Mouse (Mus musculus): Measurements from ENCODE around the gene Wfs1. TPM values are rescaled to one million over a fixed set of nuclear protein-coding genes. Genes with fewer than 3 reads are reported as not detected.

Gene Wfs1
- polyA plus RNA-seq, 1 experiment from 2014 or later, result 9.7 TPM

DNA sequence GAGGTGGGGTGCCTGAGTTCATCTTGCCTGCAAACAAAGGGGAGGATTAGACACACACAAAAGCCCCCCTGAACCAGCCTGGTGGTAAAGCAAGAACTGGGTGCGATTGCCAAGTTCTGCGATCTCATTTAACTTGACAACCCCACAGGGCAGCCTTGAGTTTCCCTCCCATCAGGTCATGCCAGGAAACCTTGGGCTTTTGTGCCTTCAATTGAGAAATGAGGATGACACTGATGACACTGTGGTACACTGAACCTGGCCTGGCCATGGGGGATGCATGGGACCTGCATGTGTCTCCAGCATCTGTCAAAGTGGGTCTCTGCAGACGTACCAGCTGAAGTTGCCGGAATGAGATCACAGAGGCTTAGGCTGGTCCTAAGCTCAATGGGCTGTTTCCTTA, 6.7 kb downstream of the Wfs1 start:
- no peaks in the 10 kb centered on the region for H3K9me3 ChIP-seq
- no peaks in the 10 kb centered on the region for H3K4me1 ChIP-seq
- peaks cover under 1% of the 10 kb centered on the region; the same call in 1 of the 2 replicates for H3K27me3 ChIP-seq
- H3K9ac ChIP-seq, result no peak overlapping the region; the same call in 1 of the 2 replicates
- H3K4me2 ChIP-seq (replicated peaks), result no peak overlapping the region
- no peaks in the 10 kb centered on the region for H3K36me3 ChIP-seq
- no peak overlapping the region for H3K4me3 ChIP-seq
- H3K27ac ChIP-seq, result no peak overlapping the region
- no peak for ATAC-seq (ENCODE audit: insufficient number of reproducible peaks, insufficient read depth, low FRiP score, low TSS enrichment)
- 80% methylated on average over 4 of the region's 4 CpGs for WGBS

DNA sequence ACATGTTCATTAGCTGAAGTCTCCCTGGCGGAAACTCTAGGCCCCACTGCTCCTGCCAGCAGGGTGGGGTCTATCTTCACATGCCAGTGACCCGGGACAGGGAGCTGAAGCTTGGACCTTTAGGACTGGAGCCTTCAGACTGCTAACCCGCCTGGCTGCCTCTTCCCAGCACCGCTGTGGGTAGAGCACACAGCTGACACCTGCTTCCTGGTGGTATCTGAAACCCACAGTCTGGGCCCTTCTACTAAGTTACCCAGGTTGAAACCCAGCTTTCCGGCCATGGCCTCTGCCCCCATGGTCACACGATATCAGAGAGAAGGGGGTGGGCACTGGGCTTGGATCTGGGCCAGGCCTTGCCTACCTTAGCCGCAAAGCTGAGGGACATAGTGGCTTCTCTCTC, 9.4 kb downstream of the Wfs1 start:
- no peak for ATAC-seq (ENCODE audit: insufficient number of reproducible peaks, insufficient read depth, low FRiP score, low TSS enrichment)
- no peaks in the 10 kb centered on the region; the same call in 1 of the 2 replicates for H3K27me3 ChIP-seq
- H3K4me1 ChIP-seq, result no peaks in the 10 kb centered on the region
- WGBS, result 80% methylated on average over 7 of the region's 7 CpGs
- peaks cover 11% of the 10 kb centered on the region; the same call in 1 of the 2 replicates for H3K36me3 ChIP-seq
- H3K9ac ChIP-seq, result no peak overlapping the region
- no peak overlapping the region for H3K4me3 ChIP-seq
- no peak overlapping the region for H3K4me2 ChIP-seq (replicated peaks)
- H3K9me3 ChIP-seq, result no peaks in the 10 kb centered on the region
- H3K27ac ChIP-seq, result no peak overlapping the region

DNA sequence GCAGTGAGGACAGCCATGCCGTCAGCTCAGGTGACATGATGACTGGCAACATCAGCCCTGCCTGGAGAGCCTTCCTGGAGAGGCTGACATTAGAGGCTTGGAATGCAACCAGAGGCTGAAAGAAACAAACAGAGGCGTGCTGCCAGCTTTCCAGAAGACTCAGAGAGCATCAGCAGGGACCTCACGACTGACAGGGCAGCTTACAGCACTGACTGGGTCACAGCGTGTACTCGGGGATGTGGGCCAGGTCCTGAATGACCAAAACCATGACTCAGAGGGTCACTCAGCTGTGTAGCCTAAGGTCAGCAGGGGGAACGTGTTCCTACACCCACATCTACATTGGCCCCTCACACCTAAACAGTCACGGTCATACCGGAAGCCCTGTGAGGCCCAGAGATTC, 10.0 kb downstream of the Wfs1 start:
- H3K27me3 ChIP-seq, result no peaks in the 10 kb centered on the region; the same call in 1 of the 2 replicates
- no peak overlapping the region for H3K4me3 ChIP-seq
- no peak for ATAC-seq (ENCODE audit: insufficient number of reproducible peaks, insufficient read depth, low FRiP score, low TSS enrichment)
- no peak overlapping the region for H3K4me2 ChIP-seq (replicated peaks)
- H3K27ac ChIP-seq, result no peak overlapping the region
- no peaks in the 10 kb centered on the region for H3K9me3 ChIP-seq
- 86% methylated on average over 8 of the region's 8 CpGs for whole genome bisulfite sequencing
- H3K4me1 ChIP-seq, result no peaks in the 10 kb centered on the region
- H3K9ac ChIP-seq, result no peak overlapping the region
- H3K36me3 ChIP-seq, result peaks cover 11% of the 10 kb centered on the region; the same call in 1 of the 2 replicates

DNA sequence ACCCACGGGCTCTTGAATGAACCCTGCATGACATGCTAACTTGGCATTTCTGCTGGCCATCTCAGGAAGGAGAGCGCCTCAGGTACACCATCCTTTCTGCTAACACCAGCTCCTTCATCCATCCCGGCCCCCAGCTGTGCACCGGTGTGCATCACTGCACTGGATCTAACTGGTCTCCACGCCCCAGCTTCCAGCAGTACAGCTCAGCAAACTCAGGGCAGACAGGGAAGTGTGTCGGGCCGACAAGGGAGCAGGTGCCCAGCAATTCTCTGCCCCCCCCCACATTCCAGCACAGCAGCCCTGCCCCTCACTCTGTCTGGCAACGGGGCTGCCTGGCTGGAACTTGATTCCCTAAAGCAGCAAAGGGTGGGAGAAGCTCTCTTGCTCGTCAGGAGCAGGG, 11.2 kb downstream of the Wfs1 start:
- 68% methylated on average over 9 of the region's 9 CpGs for WGBS
- H3K9ac ChIP-seq, result no peak overlapping the region

DNA sequence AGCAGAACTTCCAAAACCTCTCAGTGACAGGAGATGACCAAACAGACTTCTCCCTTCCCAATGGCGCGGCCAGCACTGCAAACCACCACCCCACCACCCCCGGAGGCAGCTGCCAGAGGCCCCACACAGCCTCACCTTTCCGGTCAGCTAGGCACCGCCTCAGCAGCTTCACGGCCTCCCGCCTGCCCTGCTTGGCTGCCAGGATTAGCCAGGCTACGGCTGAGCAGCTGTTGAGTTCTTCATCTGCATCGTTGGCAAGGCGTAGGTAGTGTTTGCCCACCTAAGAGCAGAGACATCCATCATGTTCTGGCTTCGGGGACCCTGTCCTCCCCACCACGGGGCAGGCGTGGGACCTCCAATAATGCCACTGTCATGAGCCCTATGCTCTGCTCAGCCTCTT, 13.7 kb downstream of the Wfs1 start:
- ATAC-seq (ENCODE audit: insufficient number of reproducible peaks, insufficient read depth, low FRiP score, low TSS enrichment), result no peak
- H3K4me1 ChIP-seq, result no peaks in the 10 kb centered on the region
- H3K36me3 ChIP-seq, result peaks cover 30% of the 10 kb centered on the region
- no peak overlapping the region for H3K4me3 ChIP-seq
- H3K27me3 ChIP-seq, result no peaks in the 10 kb centered on the region
- no peaks in the 10 kb centered on the region for H3K9me3 ChIP-seq
- no peak overlapping the region for H3K27ac ChIP-seq
- WGBS, result 90% methylated on average over 13 of the region's 13 CpGs
- H3K4me2 ChIP-seq (replicated peaks), result no peak overlapping the region
- H3K9ac ChIP-seq, result no peak overlapping the region

More for the DNA sequence above, 11.2 kb downstream of the Wfs1 start:
- H3K4me2 ChIP-seq (replicated peaks), result no peak overlapping the region
- no peak overlapping the region for H3K4me3 ChIP-seq
- H3K36me3 ChIP-seq, result peaks cover 17% of the 10 kb centered on the region; the same call in 1 of the 2 replicates
- no peak overlapping the region for H3K27ac ChIP-seq
- H3K27me3 ChIP-seq, result no peaks in the 10 kb centered on the region; the same call in 1 of the 2 replicates
- ATAC-seq (ENCODE audit: insufficient number of reproducible peaks, insufficient read depth, low FRiP score, low TSS enrichment), result no peak
- H3K4me1 ChIP-seq, result no peaks in the 10 kb centered on the region
- no peaks in the 10 kb centered on the region for H3K9me3 ChIP-seq

DNA sequence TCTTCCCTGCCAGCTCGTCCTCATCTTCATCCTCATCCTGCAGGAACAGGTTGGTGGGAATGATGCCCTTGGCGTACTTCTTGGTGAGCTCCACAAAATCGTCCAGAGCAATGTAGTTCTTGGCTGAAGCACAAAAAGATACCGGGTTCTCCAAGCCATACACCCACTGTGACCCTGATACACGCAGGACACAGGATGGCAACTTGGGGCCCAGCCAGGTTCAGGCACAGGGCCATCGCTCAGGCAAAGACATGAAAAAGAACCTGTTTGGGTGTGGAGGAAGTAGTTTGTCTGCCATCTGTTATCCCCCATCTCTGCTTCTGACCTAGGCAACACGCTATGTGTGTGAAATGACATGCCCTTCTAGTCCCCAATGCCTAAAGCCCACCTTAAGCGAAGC, 17.4 kb downstream of the Wfs1 start:
- H3K9ac ChIP-seq, result no peak overlapping the region
- WGBS, result 89% methylated on average over 8 of the region's 8 CpGs
- H3K4me1 ChIP-seq, result no peaks in the 10 kb centered on the region
- peaks cover 55% of the 10 kb centered on the region for H3K36me3 ChIP-seq
- H3K27me3 ChIP-seq, result no peaks in the 10 kb centered on the region
- no peak overlapping the region for H3K27ac ChIP-seq
- no peak overlapping the region for H3K4me3 ChIP-seq
- no peak for ATAC-seq (ENCODE audit: insufficient number of reproducible peaks, insufficient read depth, low FRiP score, low TSS enrichment)
- no peak overlapping the region for H3K4me2 ChIP-seq (replicated peaks)
- H3K9me3 ChIP-seq, result no peaks in the 10 kb centered on the region

DNA sequence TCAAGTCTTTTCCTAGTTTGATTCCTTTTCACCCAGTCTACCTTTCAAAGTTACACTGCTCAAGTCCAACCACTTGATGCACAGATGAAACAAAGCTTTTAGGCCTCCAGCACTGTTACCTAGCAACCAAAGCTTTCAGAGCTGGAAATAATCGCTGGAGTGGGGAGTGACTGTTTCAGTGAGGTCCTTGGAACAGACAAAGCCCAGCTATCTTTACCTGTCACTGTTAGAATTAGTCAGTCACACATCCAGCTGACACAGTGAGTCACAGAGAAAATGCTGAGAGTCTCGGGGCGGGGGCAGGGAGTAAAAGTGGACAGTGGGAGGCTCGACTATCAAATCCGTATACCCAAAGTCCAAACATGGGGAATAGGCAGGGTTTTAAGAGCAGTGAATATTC, 28.5 kb downstream of the Wfs1 start:
- no peak for ATAC-seq (ENCODE audit: insufficient number of reproducible peaks, insufficient read depth, low FRiP score, low TSS enrichment)
- Histone ChIP-seq H3K36me3 (0 out of 2 replicates have a peak, but pooled peaks cover 3% of the 10 kb centered on the region), H3K4me3 (no peak overlapping the region), H3K9me3 (no peaks in the 10 kb centered on the region), H3K27ac (no peak overlapping the region), H3K4me1 (no peaks in the 10 kb centered on the region), H3K9ac (no peak overlapping the region), H3K27me3 (peaks cover 4% of the 10 kb centered on the region; the same call in 1 of the 2 replicates), H3K4me2 (replicated peaks) (no peak overlapping the region)
- 45% methylated on average over 5 of the region's 5 CpGs for WGBS

DNA sequence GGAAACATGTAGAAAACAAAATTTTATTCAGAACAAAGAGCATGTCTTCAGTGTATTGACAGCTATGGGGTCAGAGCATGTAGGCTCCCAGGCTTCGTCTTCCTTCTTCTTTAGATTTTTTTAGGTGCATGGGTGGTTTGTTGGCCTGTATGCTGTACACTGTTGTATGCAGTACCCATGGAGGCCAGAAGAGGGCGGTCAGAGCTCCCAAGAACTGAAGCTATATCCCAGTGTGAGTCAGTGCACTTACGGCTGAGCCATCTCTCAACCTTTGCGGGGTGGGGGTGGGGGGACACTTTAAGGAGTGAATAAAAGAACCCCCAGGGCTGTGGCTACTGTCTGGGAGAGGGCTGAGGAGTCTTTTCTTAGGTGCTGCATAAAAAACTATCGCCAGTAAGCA, 30.2 kb downstream of the Wfs1 start:
- Histone ChIP-seq H3K9me3 (no peaks in the 10 kb centered on the region), H3K27ac (no peak overlapping the region), H3K27me3 (peaks cover 4% of the 10 kb centered on the region; the same call in 1 of the 2 replicates), H3K4me3 (no peak overlapping the region), H3K4me2 (replicated peaks) (no peak overlapping the region), H3K9ac (no peak overlapping the region), H3K36me3 (no peaks in the 10 kb centered on the region), H3K4me1 (no peaks in the 10 kb centered on the region)
- 30% methylated on average over 5 of the region's 5 CpGs for WGBS
- no peak for ATAC-seq (ENCODE audit: insufficient number of reproducible peaks, insufficient read depth, low FRiP score, low TSS enrichment)

DNA sequence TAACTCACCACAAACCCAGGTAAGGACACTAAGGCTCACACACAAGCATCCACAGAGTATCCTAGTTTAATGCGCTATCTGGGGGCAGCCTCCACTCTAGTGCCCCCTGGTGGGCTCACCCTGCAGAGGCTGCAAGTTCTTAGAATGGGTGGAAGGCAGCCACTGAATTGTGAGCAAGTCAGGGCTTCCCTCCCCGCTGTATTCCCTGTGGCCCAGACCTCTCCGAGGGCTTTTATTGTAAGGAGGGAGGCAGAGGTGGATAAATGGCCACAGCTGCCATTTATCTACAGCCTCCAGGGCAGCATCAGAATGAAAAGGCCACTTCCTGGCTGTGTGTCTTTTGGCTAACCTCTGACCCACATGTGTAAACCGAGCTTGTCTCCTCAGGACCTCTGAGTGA, 33.6 kb downstream of the Wfs1 start:
- no peak overlapping the region for H3K27ac ChIP-seq
- no peaks in the 10 kb centered on the region for H3K9me3 ChIP-seq
- H3K4me3 ChIP-seq, result no peak overlapping the region
- H3K27me3 ChIP-seq, result peaks cover 4% of the 10 kb centered on the region; the same call in 1 of the 2 replicates
- no peaks in the 10 kb centered on the region for H3K36me3 ChIP-seq
- no peak overlapping the region for H3K4me2 ChIP-seq (replicated peaks)
- no peak for ATAC-seq (ENCODE audit: insufficient number of reproducible peaks, insufficient read depth, low FRiP score, low TSS enrichment)
- no peaks in the 10 kb centered on the region for H3K4me1 ChIP-seq
- no peak overlapping the region for H3K9ac ChIP-seq
- 7% methylated on average over 4 of the region's 4 CpGs for WGBS

DNA sequence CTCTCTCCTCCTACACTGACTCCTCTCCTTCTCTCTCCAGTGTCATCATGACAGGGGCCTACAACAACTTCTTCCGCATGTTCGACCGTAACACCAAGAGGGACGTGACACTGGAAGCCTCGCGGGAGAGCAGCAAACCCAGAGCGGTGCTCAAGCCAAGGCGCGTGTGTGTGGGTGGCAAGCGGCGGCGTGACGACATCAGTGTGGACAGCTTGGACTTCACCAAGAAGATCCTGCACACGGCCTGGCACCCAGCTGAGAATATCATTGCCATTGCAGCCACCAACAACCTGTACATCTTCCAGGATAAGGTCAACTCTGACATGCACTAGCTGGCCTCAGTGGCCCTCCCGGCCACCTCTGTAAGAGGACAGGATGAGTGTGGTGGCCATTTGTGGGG, 36.7 kb downstream of the Wfs1 start:
- H3K4me1 ChIP-seq, result no peaks in the 10 kb centered on the region
- no peak overlapping the region for H3K4me2 ChIP-seq (replicated peaks)
- ATAC-seq (ENCODE audit: insufficient number of reproducible peaks, insufficient read depth, low FRiP score, low TSS enrichment), result no peak
- no peak overlapping the region for H3K9ac ChIP-seq
- WGBS, result 93% methylated on average over 15 of the region's 15 CpGs
- no peak overlapping the region for H3K27ac ChIP-seq
- no peak overlapping the region for H3K4me3 ChIP-seq
- no peaks in the 10 kb centered on the region for H3K27me3 ChIP-seq
- H3K9me3 ChIP-seq, result no peaks in the 10 kb centered on the region
- no peaks in the 10 kb centered on the region for H3K36me3 ChIP-seq

DNA sequence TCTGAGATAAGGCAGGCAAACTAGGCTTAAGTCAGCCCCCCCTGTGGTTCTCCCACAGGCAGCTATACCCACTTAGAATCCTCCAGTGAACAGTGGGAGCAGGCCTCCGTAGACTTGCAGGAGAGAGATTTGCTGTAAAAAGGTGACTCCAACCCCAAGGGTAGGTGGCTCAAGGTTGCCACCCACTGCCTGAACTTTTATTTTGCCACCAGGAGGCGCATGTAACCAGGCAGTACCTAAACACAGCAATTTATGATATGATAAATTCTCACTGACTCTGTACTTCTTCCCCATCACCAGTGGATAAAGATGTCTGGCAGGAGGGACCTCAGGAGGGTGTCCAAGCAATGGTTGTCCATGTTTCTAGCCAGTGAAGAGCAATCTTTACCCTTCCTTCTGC, 38.1 kb downstream of the Wfs1 start:
- H3K36me3 ChIP-seq, result no peaks in the 10 kb centered on the region
- no peak overlapping the region for H3K27ac ChIP-seq
- no peaks in the 10 kb centered on the region for H3K9me3 ChIP-seq
- WGBS, result 52% methylated on average over 2 of the region's 2 CpGs
- no peak overlapping the region for H3K9ac ChIP-seq
- H3K4me1 ChIP-seq, result no peaks in the 10 kb centered on the region
- no peak for ATAC-seq (ENCODE audit: insufficient number of reproducible peaks, insufficient read depth, low FRiP score, low TSS enrichment)
- H3K4me2 ChIP-seq (replicated peaks), result no peak overlapping the region
- H3K27me3 ChIP-seq, result no peaks in the 10 kb centered on the region
- H3K4me3 ChIP-seq, result no peak overlapping the region

DNA sequence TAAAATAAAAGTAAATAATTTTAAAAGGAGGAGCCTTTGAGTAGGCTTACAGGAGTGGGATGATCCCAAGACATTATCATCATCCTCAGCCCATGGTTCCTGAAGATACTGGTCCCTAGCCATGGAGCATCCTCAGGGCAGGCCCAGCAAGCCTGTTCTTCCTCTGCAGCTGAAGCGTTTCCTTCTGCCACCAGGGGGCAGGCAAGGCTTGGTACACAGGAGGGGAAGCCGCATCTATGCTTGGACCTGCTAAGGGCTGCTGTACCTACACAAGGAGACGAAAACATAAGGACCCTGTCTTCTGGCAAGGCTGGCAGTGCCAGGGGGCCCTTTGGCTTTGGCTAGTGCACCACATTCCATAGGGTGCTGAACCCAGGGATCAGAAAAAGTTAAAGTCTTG, 40.2 kb downstream of the Wfs1 start:
- H3K27me3 ChIP-seq, result no peaks in the 10 kb centered on the region
- H3K4me2 ChIP-seq (replicated peaks), result no peak overlapping the region
- H3K4me1 ChIP-seq, result no peaks in the 10 kb centered on the region
- WGBS, result 18% methylated on average over 3 of the region's 3 CpGs
- H3K4me3 ChIP-seq, result no peak overlapping the region
- H3K36me3 ChIP-seq, result no peaks in the 10 kb centered on the region
- H3K9me3 ChIP-seq, result no peaks in the 10 kb centered on the region
- no peak overlapping the region for H3K9ac ChIP-seq
- 0 out of 2 replicates have a peak, but pooled peaks have one; percentile 13 for ATAC-seq (ENCODE audit: insufficient number of reproducible peaks, insufficient read depth, low FRiP score, low TSS enrichment)
- H3K27ac ChIP-seq, result no peak overlapping the region

DNA sequence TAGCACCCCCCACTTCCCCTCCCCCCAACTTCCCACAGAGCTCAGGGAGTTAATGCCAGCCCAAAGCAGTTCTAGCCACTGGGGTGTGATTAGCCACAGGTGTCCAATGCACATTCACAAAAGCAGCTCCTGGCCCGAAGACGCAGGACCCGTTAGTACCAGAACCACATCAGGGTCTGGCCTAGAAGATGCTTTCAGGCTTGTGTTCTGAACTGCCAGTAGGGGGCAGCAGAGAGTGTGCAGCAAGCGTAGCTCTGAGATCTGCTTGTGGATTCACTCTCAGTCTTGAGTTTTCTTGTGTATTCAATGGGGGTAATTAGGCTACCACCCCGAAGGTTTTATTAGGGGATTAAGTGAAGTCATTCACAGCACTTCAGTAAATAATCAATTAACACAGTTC, 42.6 kb downstream of the Wfs1 start:
- ATAC-seq (ENCODE audit: insufficient number of reproducible peaks, insufficient read depth, low FRiP score, low TSS enrichment), result no peak
- Histone ChIP-seq H3K27me3 (no peaks in the 10 kb centered on the region), H3K36me3 (no peaks in the 10 kb centered on the region), H3K4me2 (replicated peaks) (no peak overlapping the region), H3K9ac (no peak overlapping the region), H3K4me1 (no peaks in the 10 kb centered on the region), H3K27ac (no peak overlapping the region), H3K9me3 (no peaks in the 10 kb centered on the region), H3K4me3 (no peak overlapping the region)
- WGBS, result 14% methylated on average over 5 of the region's 5 CpGs
